Mouse (Mus musculus) embryonic fibroblast, embryonic 13.5 days (primary cell): ENCODE data around the gene Rnf186. TPM values are rescaled to one million over a fixed set of nuclear protein-coding genes. Genes with fewer than 3 reads are reported as not detected.

ENCODE experiments used
- H3K27ac ChIP-seq: 2 replicates; pipeline ENCODE4 v1.5.1; 2012; ENCODE audit warnings: low read length, control low read depth, inconsistent platforms; ENCODE audit not compliant: insufficient read depth
- H3K4me1 ChIP-seq: 2 replicates; pipeline ENCODE4 v1.6.1; 2011; ENCODE audit warnings: low read length; ENCODE audit not compliant: control insufficient read depth, insufficient read depth
- H3K4me3 ChIP-seq: 2 replicates; pipeline ENCODE4 v1.5.1; 2011; ENCODE audit warnings: mild to moderate bottlenecking, control low read depth, low read length; ENCODE audit not compliant: insufficient read depth
- CTCF ChIP-seq: IDR thresholded peaks from 2 replicates; pipeline ENCODE4 v1.5.1; 2011; ENCODE audit warnings: mild to moderate bottlenecking, control low read depth, low read length, moderate library complexity, borderline replicate concordance; ENCODE audit not compliant: insufficient read depth
- POLR2A ChIP-seq: IDR thresholded peaks from 2 replicates; pipeline ENCODE4 v1.6.1; 2011; ENCODE audit warnings: low read depth, mild to moderate bottlenecking, control low read depth, low read length, moderate library complexity
- polyA plus RNA-seq: library from polyadenylated mRNA; stranded (reverse); fragments of >200 nt; gene quantifications from 2 replicates; pipeline ENCODE4 v1.2.4, GENCODE M21; 2011; ENCODE audit warnings: low read depth; ENCODE audit not compliant: missing spikeins, insufficient read length

The Rnf186 gene
- polyA plus RNA-seq, 1 experiment: not detected

GRCm38 (mm10) chr4:138941401-138941800 lies 25.5 kb upstream of the Rnf186 start:
- Histone ChIP-seq H3K27ac (no peak overlapping the region), H3K4me1 (no peaks in the 10 kb centered on the region), H3K4me3 (no peak overlapping the region)
- TF ChIP-seq POLR2A: no peak
- TF ChIP-seq CTCF: no peak

GRCm38 (mm10) chr4:138941966-138942365 lies 24.9 kb upstream of the Rnf186 start:
- Histone ChIP-seq H3K4me1 (no peaks in the 10 kb centered on the region), H3K4me3 (no peak overlapping the region), H3K27ac (no peak overlapping the region)
- TF ChIP-seq POLR2A: no peak
- no peak for TF ChIP-seq CTCF

- no peak for TF ChIP-seq CTCF
- TF ChIP-seq POLR2A: no peak
- H3K27ac ChIP-seq: no peak overlapping the region
- H3K4me1 ChIP-seq: no peaks in the 10 kb centered on the region
- no peak overlapping the region; the same call in 1 of the 2 replicates for H3K4me3 ChIP-seq
Observed at GRCm38 (mm10) chr4:138943730-138944129, 23.2 kb upstream of the Rnf186 start.

GRCm38 (mm10) chr4:138948257-138948656 lies 18.7 kb upstream of the Rnf186 start:
- TF ChIP-seq CTCF: no peak
- Histone ChIP-seq H3K4me3 (no peak overlapping the region), H3K4me1 (no peaks in the 10 kb centered on the region), H3K27ac (no peak overlapping the region)

GRCm38 (mm10) chr4:138958612-138959011 lies 8.3 kb upstream of the Rnf186 start:
- no peak overlapping the region for H3K27ac ChIP-seq
- H3K4me3 ChIP-seq: no peak overlapping the region
- H3K4me1 ChIP-seq: no peaks in the 10 kb centered on the region
- TF ChIP-seq POLR2A (no peak), CTCF (no peak)

GRCm38 (mm10) chr4:138959120-138959519 lies 7.8 kb upstream of the Rnf186 start:
- Histone ChIP-seq H3K4me1 (no peaks in the 10 kb centered on the region), H3K4me3 (no peak overlapping the region), H3K27ac (no peak overlapping the region)
- TF ChIP-seq CTCF (no peak), POLR2A (no peak)

GRCm38 (mm10) chr4:138959926-138960325 lies 7.0 kb upstream of the Rnf186 start:
- TF ChIP-seq POLR2A: no peak
- no peak for TF ChIP-seq CTCF
- H3K27ac ChIP-seq: no peak overlapping the region
- H3K4me1 ChIP-seq: no peaks in the 10 kb centered on the region
- no peak overlapping the region for H3K4me3 ChIP-seq

GRCm38 (mm10) chr4:138962719-138963118 lies 4.2 kb upstream of the Rnf186 start:
- Histone ChIP-seq H3K27ac (no peak overlapping the region), H3K4me3 (no peak overlapping the region), H3K4me1 (no peaks in the 10 kb centered on the region)
- no peak for TF ChIP-seq POLR2A
- no peak for TF ChIP-seq CTCF

- Histone ChIP-seq H3K27ac (no peak overlapping the region), H3K4me3 (no peak overlapping the region), H3K4me1 (no peaks in the 10 kb centered on the region)
- no peak for TF ChIP-seq POLR2A
- TF ChIP-seq CTCF: no peak
Observed at GRCm38 (mm10) chr4:138965871-138966270, 1.0 kb upstream of the Rnf186 start.

GRCm38 (mm10) chr4:138967485-138967884 lies 573 bp downstream of the Rnf186 start:
- no peaks in the 10 kb centered on the region for H3K4me1 ChIP-seq
- TF ChIP-seq CTCF: no peak
- no peak for TF ChIP-seq POLR2A
- H3K27ac ChIP-seq: no peak overlapping the region
- no peak overlapping the region for H3K4me3 ChIP-seq
